Mouse (Mus musculus) liver, postnatal 0 days (tissue): Measurements from ENCODE around the gene Kdm1a.

ENCODE experiments used
- CTCF ChIP-seq: sonication (generic); IDR thresholded peaks from 2 replicates; pipeline ENCODE4 v1.5.1; 2016; ENCODE audit warnings: antibody characterized with exemption, low read depth
- EP300 ChIP-seq: IDR thresholded peaks from 2 replicates; pipeline ENCODE4 v1.6.1; 2016; ENCODE audit warnings: antibody characterized with exemption, low read depth, mild to moderate bottlenecking

GRCm38 (mm10) chr4:136636983-136637562, 34.5 kb upstream of the Kdm1a start:
- TF ChIP-seq CTCF (no peak), EP300 (no peak)
